Mouse (Mus musculus): ENCODE measurements around the gene Odf3l1.

- TF ChIP-seq GABPA (IDR thresholded peaks at IDR 0.05; ENCODE audit: low read depth, low read length), result no peak
- no peak for TF ChIP-seq TCF12 (IDR thresholded peaks at IDR 0.05; ENCODE audit: low read depth, low read length)
- no peak for TF ChIP-seq POLR2A (IDR thresholded peaks at IDR 0.05; ENCODE audit: control insufficient read depth in 1 of 2, insufficient read depth in 1 of 2, low read depth in 1 of 2, low read length in 2 of 2, poor library complexity in 1 of 2)
- no peak for TF ChIP-seq UBTF (IDR thresholded peaks at IDR 0.05; ENCODE audit: borderline replicate concordance, insufficient read depth, low read depth, low read length)
- no peak for TF ChIP-seq CTCF (IDR thresholded peaks at IDR 0.05 in 2 of 3, conservative IDR thresholded peaks at IDR 0.05 in 1 of 3; ENCODE audit: control insufficient read depth in 1 of 3, insufficient read depth in 1 of 3, low read depth in 2 of 3, low read length in 3 of 3, poor library complexity in 1 of 3, severe bottlenecking in 1 of 3)
- no peak for TF ChIP-seq ZC3H11A (IDR thresholded peaks at IDR 0.05; ENCODE audit: low read depth, low read length)
- TF ChIP-seq SMC3 (IDR thresholded peaks at IDR 0.05; ENCODE audit: low read depth, low read length), result no peak
- TF ChIP-seq EP300 (IDR thresholded peaks at IDR 0.05; ENCODE audit: low read depth in 1 of 2, low read length in 2 of 2), result no peak
- no peak for TF ChIP-seq POLR2AphosphoS5 (IDR thresholded peaks at IDR 0.05; ENCODE audit: borderline replicate concordance, low read depth, low read length)
- TF ChIP-seq GATA1 (IDR thresholded peaks at IDR 0.05; ENCODE audit: low read depth, low read length), result no peak
- TF ChIP-seq MAFK (IDR thresholded peaks at IDR 0.05; ENCODE audit: borderline replicate concordance, low read depth, low read length), result no peak
- no peak for TF ChIP-seq MAZ (IDR thresholded peaks at IDR 0.05; ENCODE audit: low read depth, low read length)
- no peak for TF ChIP-seq MAX (IDR thresholded peaks at IDR 0.05; ENCODE audit: low read length)
- TF ChIP-seq ELF1 (IDR thresholded peaks at IDR 0.05; ENCODE audit: low read depth, low read length), result no peak
Measured at GRCm38 (mm10) chr9:56883470-56883869, 19.0 kb upstream of the Odf3l1 start.
